Mouse (Mus musculus) embryonic facial prominence, embryonic 13.5 days (tissue): ENCODE measurements around the gene Stpg2. TPM values are rescaled to one million over a fixed set of nuclear protein-coding genes. Genes with fewer than 3 reads are reported as not detected.
"Not testable (repeated sequence)": the region's sequence is repeated elsewhere in the genome, so short reads cannot be mapped to it uniquely, and the experiment has no call there.

ENCODE experiments used
- ATAC-seq: fragments of 200-750 bp; cut with Nextera tagmentation; 2 replicates; pipeline ENCODE4 v1.8.0; 2017; ENCODE audit warnings: low read depth; ENCODE audit not compliant: insufficient number of reproducible peaks, insufficient read depth, low FRiP score, low TSS enrichment
- H3K27ac ChIP-seq: fragments of 300-500 bp; sonication (generic); 2 replicates; pipeline ENCODE4 v1.5.1; 2015; ENCODE audit warnings: moderate library complexity, mild to moderate bottlenecking, inconsistent platforms
- H3K27me3 ChIP-seq: fragments of 300-500 bp; sonication (generic); 2 replicates; pipeline ENCODE4 v1.6.1; 2015; ENCODE audit warnings: mild to moderate bottlenecking, inconsistent platforms
- H3K36me3 ChIP-seq: fragments of 300-500 bp; sonication (generic); 2 replicates; pipeline ENCODE4 v1.6.1; 2015; ENCODE audit warnings: mild to moderate bottlenecking, inconsistent platforms
- H3K4me1 ChIP-seq: fragments of 300-500 bp; sonication (generic); 2 replicates; pipeline ENCODE4 v1.6.1; 2015; ENCODE audit warnings: inconsistent platforms
- H3K4me2 ChIP-seq: fragments of 300-500 bp; sonication (generic); 2 replicates; pipeline ENCODE4 v1.6.1; 2015; ENCODE audit warnings: moderate library complexity, mild to moderate bottlenecking, inconsistent platforms
- H3K4me3 ChIP-seq: fragments of 300-500 bp; sonication (generic); 2 replicates; pipeline ENCODE4 v1.5.1; 2015; ENCODE audit warnings: mild to moderate bottlenecking, inconsistent platforms
- H3K9ac ChIP-seq: fragments of 300-500 bp; sonication (generic); 2 replicates; pipeline ENCODE4 v1.6.1; 2015; ENCODE audit warnings: mild to moderate bottlenecking, inconsistent platforms
- H3K9me3 ChIP-seq: fragments of 300-500 bp; sonication (generic); 2 replicates; pipeline ENCODE4 v1.6.1; 2016; ENCODE audit warnings: inconsistent platforms
- WGBS: fragments of 180-500 bp; shearing (Covaris S2); methylation state at CpG from one replicate; pipeline ENCODE4 v1.1.7; 2015; ENCODE audit warnings: mixed read lengths; 5-methylcytosine and 5-hydroxymethylcytosine counted together
- polyA plus RNA-seq: library from polyadenylated mRNA; unstranded; fragments of >200 nt; fragmentation: Nextera tagmentation; extraction: Ambion mirVana; gene quantifications from 2 replicates; pipeline ENCODE4 v1.2.1, GENCODE M21; 2015

Stpg2 gene
- polyA plus RNA-seq, 1 experiment from 2014 or later, result not detected

GRCm38 (mm10) chr3:139495939-139496338, 290.4 kb downstream of the Stpg2 start:
- no peak for ATAC-seq
- Histone ChIP-seq H3K27ac (no peak overlapping the region), H3K4me1 (no peaks in the 10 kb centered on the region), H3K4me2 (no peak overlapping the region), H3K9me3 (no peaks in the 10 kb centered on the region), H3K36me3 (no peaks in the 10 kb centered on the region), H3K4me3 (no peak overlapping the region), H3K27me3 (no peaks in the 10 kb centered on the region), H3K9ac (no peak overlapping the region)
- WGBS, result 69% methylated on average over 3 of the region's 3 CpGs

DNA sequence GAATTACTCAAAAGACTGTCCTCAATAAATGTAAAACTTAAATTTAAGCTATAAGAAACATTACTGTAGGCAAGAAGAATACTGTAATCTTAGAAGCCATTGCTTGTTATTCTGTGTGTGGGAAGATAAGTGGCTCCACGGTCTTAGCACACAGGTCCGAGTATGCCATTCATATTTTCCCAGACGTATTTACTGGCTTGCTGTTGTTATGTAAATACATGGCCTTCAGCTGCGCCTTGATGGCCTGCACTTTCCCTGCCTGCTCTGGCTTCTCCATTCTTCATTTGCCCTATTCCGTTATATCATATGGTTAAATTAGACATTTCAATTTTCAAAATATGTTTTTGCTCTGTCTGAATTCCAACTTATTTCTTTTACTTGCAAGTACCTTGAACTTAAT, 296.7 kb downstream of the Stpg2 start:
- no peaks in the 10 kb centered on the region for H3K9me3 ChIP-seq
- no peaks in the 10 kb centered on the region for H3K36me3 ChIP-seq
- H3K4me1 ChIP-seq, result no peaks in the 10 kb centered on the region
- no peak overlapping the region for H3K27ac ChIP-seq
- no peak overlapping the region for H3K4me2 ChIP-seq
- no peak for ATAC-seq
- no peak overlapping the region for H3K9ac ChIP-seq
- 74% methylated on average over 5 of the region's 5 CpGs for WGBS
- no peaks in the 10 kb centered on the region for H3K27me3 ChIP-seq
- no peak overlapping the region for H3K4me3 ChIP-seq

DNA sequence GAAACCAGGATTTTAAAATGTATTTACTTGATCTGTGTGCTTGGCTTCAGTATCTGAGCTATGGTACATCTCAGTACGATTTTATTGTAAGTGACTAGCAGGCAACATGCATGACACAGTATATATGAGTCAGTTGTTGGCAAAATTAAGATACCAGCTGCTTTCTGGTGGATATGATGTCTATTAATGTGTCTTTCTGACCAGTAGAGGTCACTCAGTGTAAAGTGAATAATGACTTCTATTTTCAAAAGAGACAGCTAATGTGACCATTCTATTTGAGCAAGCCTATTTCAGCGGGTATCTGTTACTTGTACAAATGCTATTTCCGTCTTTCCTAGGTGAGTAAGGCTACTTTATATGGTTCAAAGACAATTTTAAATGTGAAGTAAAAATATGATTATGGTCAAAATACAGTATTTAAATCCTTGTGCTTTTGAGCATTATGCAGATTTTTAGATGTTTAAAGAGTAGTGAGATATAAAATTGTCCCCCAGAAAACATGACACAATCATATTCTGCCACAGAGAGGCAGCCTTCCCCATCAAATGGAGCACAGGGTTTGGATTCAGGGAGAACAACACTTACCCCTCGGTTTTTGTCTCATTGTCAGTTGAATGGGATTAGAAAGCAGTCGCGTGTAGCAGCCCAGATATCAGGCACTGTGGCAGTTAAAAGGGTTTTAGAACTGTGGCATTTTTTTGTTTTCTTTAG, 303.9 kb downstream of the Stpg2 start:
- Histone ChIP-seq H3K4me3 (no peak overlapping the region), H3K36me3 (no peaks in the 10 kb centered on the region), H3K27ac (no peak overlapping the region), H3K9ac (no peak overlapping the region), H3K27me3 (no peaks in the 10 kb centered on the region), H3K4me2 (no peak overlapping the region), H3K9me3 (no peaks in the 10 kb centered on the region), H3K4me1 (no peaks in the 10 kb centered on the region)
- 50% methylated on average over 6 of the region's 6 CpGs for WGBS
- no peak for ATAC-seq

DNA sequence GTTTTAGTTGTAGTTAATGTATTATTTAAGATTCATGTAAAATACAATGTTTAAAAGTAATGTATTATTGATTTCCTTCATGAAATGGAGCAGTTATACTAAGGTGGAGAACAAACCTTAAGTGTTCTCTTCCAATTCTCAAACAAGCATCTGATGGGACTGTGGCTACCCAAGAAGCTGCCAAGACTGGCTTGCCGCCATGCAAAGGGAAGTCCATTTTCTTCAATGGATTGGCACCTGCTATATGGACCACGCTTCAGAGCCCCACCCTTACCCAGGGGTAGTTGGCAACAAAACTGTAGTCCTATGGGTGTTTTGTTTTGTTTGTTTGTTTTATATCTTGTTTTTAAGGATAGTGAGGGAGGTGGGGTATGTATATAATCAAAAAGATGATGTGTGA, 373.0 kb downstream of the Stpg2 start:
- H3K27ac ChIP-seq, result no peak overlapping the region
- no peaks in the 10 kb centered on the region for H3K36me3 ChIP-seq
- H3K9me3 ChIP-seq, result no peaks in the 10 kb centered on the region
- H3K9ac ChIP-seq, result no peak overlapping the region
- H3K27me3 ChIP-seq, result no peaks in the 10 kb centered on the region
- H3K4me2 ChIP-seq, result no peak overlapping the region
- no peak overlapping the region for H3K4me3 ChIP-seq
- no peak for ATAC-seq
- WGBS, result 94% methylated on average over 2 of the region's 2 CpGs
- H3K4me1 ChIP-seq, result no peaks in the 10 kb centered on the region

DNA sequence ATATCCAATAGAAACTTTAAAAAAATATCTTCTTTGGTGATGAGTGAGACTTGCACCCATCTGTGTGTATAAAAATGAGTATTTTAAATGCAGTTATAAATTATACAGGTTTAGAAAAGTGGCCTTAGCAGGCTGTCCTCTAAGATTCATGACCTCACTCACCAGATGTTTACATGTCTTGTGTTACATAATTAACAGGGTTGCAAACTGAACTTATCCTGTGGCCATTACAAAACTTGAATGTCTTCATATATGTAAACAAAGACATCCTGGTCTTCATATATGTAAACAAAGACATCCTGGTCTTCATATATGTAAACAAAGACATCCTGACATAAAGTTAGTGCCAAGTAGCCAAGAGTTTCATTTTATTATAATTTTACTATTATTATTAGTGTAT, 375.8 kb downstream of the Stpg2 start:
- Histone ChIP-seq H3K27me3 (no peaks in the 10 kb centered on the region), H3K36me3 (no peaks in the 10 kb centered on the region), H3K4me1 (no peaks in the 10 kb centered on the region), H3K9ac (no peak overlapping the region), H3K9me3 (no peaks in the 10 kb centered on the region), H3K27ac (no peak overlapping the region), H3K4me2 (no peak overlapping the region), H3K4me3 (no peak overlapping the region)
- no peak for ATAC-seq

DNA sequence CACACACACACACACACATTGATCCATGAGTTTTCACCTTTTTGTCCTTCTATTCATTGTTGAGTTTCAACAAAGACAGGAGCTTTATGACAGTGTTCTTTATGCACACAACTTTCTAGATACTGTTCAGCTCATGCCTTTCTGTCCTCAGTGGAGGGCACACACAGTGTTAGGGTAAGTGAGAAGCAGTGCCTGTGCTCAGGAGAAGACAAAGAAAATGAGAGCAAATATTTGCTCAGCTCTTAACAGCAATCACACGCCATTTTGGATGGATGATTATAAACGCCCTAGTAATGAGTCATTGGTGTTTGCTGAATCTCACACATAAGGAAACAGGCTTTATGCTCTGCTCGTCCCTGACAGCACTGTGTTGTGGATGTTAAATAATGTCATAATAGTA, 394.0 kb downstream of the Stpg2 start:
- WGBS, result 83% methylated on average over 3 of the region's 3 CpGs
- Histone ChIP-seq H3K9ac (no peak overlapping the region), H3K4me2 (no peak overlapping the region), H3K9me3 (no peaks in the 10 kb centered on the region), H3K27me3 (no peaks in the 10 kb centered on the region), H3K27ac (no peak overlapping the region), H3K4me1 (no peaks in the 10 kb centered on the region), H3K4me3 (no peak overlapping the region), H3K36me3 (no peaks in the 10 kb centered on the region)
- no peak for ATAC-seq

GRCm38 (mm10) chr3:139608267-139608666, 402.8 kb downstream of the Stpg2 start:
- H3K9me3 ChIP-seq, H3K4me1 ChIP-seq, H3K36me3 ChIP-seq, H3K9ac ChIP-seq, ATAC-seq, H3K4me2 ChIP-seq, H3K4me3 ChIP-seq, H3K27me3 ChIP-seq, H3K27ac ChIP-seq: not testable (repeated sequence)

- Histone ChIP-seq H3K9ac (no peak overlapping the region), H3K4me2 (no peak overlapping the region), H3K4me3 (no peak overlapping the region), H3K27me3 (no peaks in the 10 kb centered on the region), H3K27ac (no peak overlapping the region), H3K9me3 (no peaks in the 10 kb centered on the region), H3K4me1 (no peaks in the 10 kb centered on the region), H3K36me3 (no peaks in the 10 kb centered on the region)
- WGBS, result 48% methylated on average over 3 of the region's 3 CpGs
- ATAC-seq, result no peak
These were observed 409.1 kb downstream of the Stpg2 start for GRCm38 (mm10) chr3:139614641-139615040.

DNA sequence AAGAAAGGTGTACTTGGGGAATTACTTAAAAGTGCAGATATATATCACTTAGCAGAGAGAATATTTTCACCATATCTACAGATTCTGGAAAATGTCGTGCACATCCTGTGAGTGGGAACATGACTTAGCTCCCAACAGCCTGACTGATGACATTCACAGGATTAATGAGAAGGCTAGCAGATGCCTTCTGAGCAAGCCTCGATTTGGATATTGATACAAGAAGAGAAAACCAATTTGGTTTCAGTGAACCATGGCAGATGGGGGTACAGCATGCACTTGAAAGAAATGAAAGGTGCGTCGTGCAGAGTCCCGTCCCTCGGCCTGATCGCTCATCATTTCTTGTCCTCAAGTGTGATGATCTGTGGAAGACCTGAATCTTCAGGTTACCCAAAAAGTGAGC, 410.3 kb downstream of the Stpg2 start:
- no peaks in the 10 kb centered on the region for H3K4me1 ChIP-seq
- no peak overlapping the region for H3K4me2 ChIP-seq
- WGBS, result 88% methylated on average over 7 of the region's 7 CpGs
- H3K27me3 ChIP-seq, result no peaks in the 10 kb centered on the region
- H3K4me3 ChIP-seq, result no peak overlapping the region
- no peak for ATAC-seq
- no peak overlapping the region for H3K9ac ChIP-seq
- H3K27ac ChIP-seq, result no peak overlapping the region
- no peaks in the 10 kb centered on the region for H3K9me3 ChIP-seq
- no peaks in the 10 kb centered on the region for H3K36me3 ChIP-seq

GRCm38 (mm10) chr3:139637887-139638286, 432.4 kb downstream of the Stpg2 start:
- H3K9ac ChIP-seq, result no peak overlapping the region

DNA sequence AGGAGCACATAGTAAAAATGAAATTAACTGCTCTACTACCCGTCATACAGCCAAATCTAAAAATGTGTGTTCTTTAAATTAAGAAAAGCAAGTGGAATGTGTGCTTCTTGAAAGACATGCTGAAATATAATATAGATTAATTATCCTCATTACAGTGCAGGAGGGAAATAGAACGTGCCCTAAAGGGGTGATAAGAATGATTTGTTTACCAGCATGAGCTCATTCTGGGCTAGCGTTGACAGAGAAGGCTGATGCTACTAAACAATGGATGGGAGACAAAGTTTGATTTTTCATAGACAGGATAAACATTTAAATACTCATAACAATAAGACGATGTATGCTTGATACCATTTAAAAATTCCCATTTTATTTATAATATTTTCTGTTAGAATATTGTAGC, 446.0 kb downstream of the Stpg2 start:
- Histone ChIP-seq H3K9ac (no peak overlapping the region), H3K4me1 (no peaks in the 10 kb centered on the region), H3K27me3 (no peaks in the 10 kb centered on the region), H3K4me2 (no peak overlapping the region), H3K27ac (no peak overlapping the region), H3K4me3 (no peak overlapping the region), H3K9me3 (no peaks in the 10 kb centered on the region), H3K36me3 (no peaks in the 10 kb centered on the region)
- no peak for ATAC-seq
- 61% methylated on average over 4 of the region's 4 CpGs for WGBS

More at GRCm38 (mm10) chr3:139637887-139638286, 432.4 kb downstream of the Stpg2 start:
- no peaks in the 10 kb centered on the region for H3K9me3 ChIP-seq
- H3K36me3 ChIP-seq, result no peaks in the 10 kb centered on the region
- 74% methylated on average over 8 of the region's 8 CpGs for WGBS
- no peak overlapping the region for H3K4me2 ChIP-seq
- H3K27me3 ChIP-seq, result no peaks in the 10 kb centered on the region
- no peaks in the 10 kb centered on the region for H3K4me1 ChIP-seq
- ATAC-seq, result no peak
- no peak overlapping the region for H3K27ac ChIP-seq
- H3K4me3 ChIP-seq, result no peak overlapping the region

DNA sequence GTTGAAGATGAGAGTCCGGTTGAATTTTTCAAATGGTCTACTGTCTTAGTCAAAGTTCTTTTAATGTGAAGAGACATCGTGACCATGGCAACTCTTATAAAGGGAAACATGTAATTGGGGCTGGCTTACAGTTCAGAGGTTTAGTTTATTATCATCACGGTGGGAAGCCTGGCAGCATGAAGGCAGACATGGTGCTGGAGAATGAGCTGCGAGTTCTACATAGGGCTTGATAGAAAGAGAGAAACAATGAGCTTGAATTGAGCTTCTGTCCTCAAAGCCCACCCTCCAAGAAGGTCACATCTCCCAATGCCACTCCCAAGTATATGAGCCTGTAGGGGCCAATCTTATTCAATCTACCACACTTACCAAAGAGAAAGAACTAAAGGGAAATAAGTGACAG, 453.9 kb downstream of the Stpg2 start:
- Histone ChIP-seq H3K4me3 (no peak overlapping the region), H3K27ac (no peak overlapping the region), H3K9ac (no peak overlapping the region), H3K4me2 (no peak overlapping the region), H3K27me3 (no peaks in the 10 kb centered on the region), H3K9me3 (no peaks in the 10 kb centered on the region), H3K36me3 (no peaks in the 10 kb centered on the region), H3K4me1 (no peaks in the 10 kb centered on the region)
- no peak for ATAC-seq
- WGBS, result 75% methylated on average over 4 of the region's 4 CpGs

DNA sequence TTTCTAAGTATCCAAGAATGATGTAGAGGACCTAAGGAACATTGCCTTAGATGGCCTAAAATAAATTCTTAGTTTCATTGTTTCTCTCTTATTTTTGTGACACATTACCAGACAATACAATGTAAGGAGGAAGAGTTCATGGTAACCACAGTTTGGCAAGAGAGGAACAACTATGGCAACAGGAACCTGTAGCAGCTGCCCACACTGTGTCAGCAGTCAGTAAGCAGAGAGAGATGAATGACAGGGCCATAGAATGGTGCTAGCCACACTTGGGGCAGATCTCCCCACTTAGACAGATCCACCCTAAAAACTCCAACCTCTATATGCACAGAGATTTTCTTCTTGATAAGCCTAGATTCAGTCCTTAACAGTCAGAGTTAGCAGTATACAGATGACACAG, 456.7 kb downstream of the Stpg2 start:
- H3K27me3 ChIP-seq, result no peaks in the 10 kb centered on the region
- no peak overlapping the region for H3K4me3 ChIP-seq
- no peak overlapping the region for H3K27ac ChIP-seq
- H3K4me2 ChIP-seq, result no peak overlapping the region
- H3K4me1 ChIP-seq, result no peaks in the 10 kb centered on the region
- ATAC-seq, result no peak
- no peaks in the 10 kb centered on the region for H3K9me3 ChIP-seq
- no peak overlapping the region for H3K9ac ChIP-seq
- no peaks in the 10 kb centered on the region for H3K36me3 ChIP-seq
